Mouse (Mus musculus) adrenal gland, adult (tissue): ENCODE measurements around the gene Galnt6.
"Not testable (repeated sequence)": the region's sequence is repeated elsewhere in the genome, so short reads cannot be mapped to it uniquely, and the experiment has no call there.

Experiments used
- DNase-seq, 2 experiments: peaks; one replicate each; pipeline ENCODE4 v3.0.0; 2022 to 2023; ENCODE audit warnings: low spot score in 1 of 2; ENCODE audit not compliant: inconsistent age in 2 of 2

The Galnt6 gene

GRCm38 (mm10) chr15:100729281-100729985 is at the start of gene Galnt6:
TSS of gene Galnt6 (minus strand) at chr15:100729376.
- peak; percentile 27 to 53 for DNase-seq

- DNase-seq = peak; percentile 69 to 75
Measured at GRCm38 (mm10) chr15:100777020-100778016, 48.1 kb upstream of the Galnt6 start.

- peak; percentile 78 to 86 for DNase-seq
Measured at GRCm38 (mm10) chr15:100776424-100776823, 47.2 kb upstream of the Galnt6 start.

GRCm38 (mm10) chr15:100775189-100776166 is 46.3 kb upstream of the Galnt6 start:
- no peak for DNase-seq

GRCm38 (mm10) chr15:100773859-100774258 is 44.7 kb upstream of the Galnt6 start:
- DNase-seq = not testable (repeated sequence)

GRCm38 (mm10) chr15:100772685-100773084 is 43.5 kb upstream of the Galnt6 start:
- DNase-seq = no peak

- no peak for DNase-seq
Measured at GRCm38 (mm10) chr15:100770338-100770737, 41.2 kb upstream of the Galnt6 start.

GRCm38 (mm10) chr15:100769023-100769422 is 39.8 kb upstream of the Galnt6 start:
- DNase-seq = not testable (repeated sequence)

- DNase-seq = no peak
Measured at GRCm38 (mm10) chr15:100767851-100768250, 38.7 kb upstream of the Galnt6 start.

GRCm38 (mm10) chr15:100766826-100767225 is 37.6 kb upstream of the Galnt6 start:
- DNase-seq = no peak

- DNase-seq = peak; percentile 57 to 78
Measured at GRCm38 (mm10) chr15:100764163-100764951, 35.2 kb upstream of the Galnt6 start.

GRCm38 (mm10) chr15:100762649-100763048 is 33.5 kb upstream of the Galnt6 start:
- DNase-seq = no peak

GRCm38 (mm10) chr15:100761419-100762185 is 32.4 kb upstream of the Galnt6 start, which contains the start of gene Slc4a8:
TSS of gene Slc4a8 (plus strand) at chr15:100761747.
- peak; percentile 89 to 95 for DNase-seq

- no peak for DNase-seq
Measured at GRCm38 (mm10) chr15:100761036-100761418, 31.9 kb upstream of the Galnt6 start.

- no peak for DNase-seq
Measured at GRCm38 (mm10) chr15:100759286-100759685, 30.1 kb upstream of the Galnt6 start.

GRCm38 (mm10) chr15:100757527-100757978 is 28.4 kb upstream of the Galnt6 start:
- DNase-seq = peak; percentile 72 to 91

GRCm38 (mm10) chr15:100755881-100756624 is 26.9 kb upstream of the Galnt6 start:
- no peak for DNase-seq

- DNase-seq = no peak
Measured at GRCm38 (mm10) chr15:100755498-100755859, 26.3 kb upstream of the Galnt6 start.
